ENCODE assay signal across 15 mouse cellular contexts in the genomic region with DNA sequence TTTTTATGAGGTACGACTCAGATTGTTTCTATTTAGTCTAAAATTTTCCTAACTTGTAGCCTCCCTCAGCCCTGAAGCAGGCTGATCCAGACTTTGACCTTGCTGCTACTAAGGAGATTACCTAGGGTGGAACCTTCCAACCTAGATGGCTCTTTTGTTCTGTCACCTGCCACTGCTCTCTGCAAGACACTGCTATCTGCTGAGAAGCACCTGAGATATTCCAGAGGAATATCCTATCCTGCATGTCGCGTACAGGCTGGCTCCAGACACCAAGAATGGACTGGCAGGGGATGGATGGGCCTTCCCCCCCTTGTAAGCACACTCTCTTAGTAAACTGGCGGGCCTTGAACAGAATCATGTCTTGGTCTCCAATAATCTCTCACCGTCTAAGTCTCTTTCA. TPM values are rescaled to one million over a fixed set of nuclear protein-coding genes. Genes with fewer than 3 reads are reported as not detected.
DNase-seq lines count a peak whose midpoint lies in the region; TF ChIP-seq lines count a peak whose summit lies in the region.
"Not testable (repeated sequence)": the region's sequence is repeated elsewhere in the genome, so short reads cannot be mapped to it uniquely, and the experiment has no call there.
"Had no signal": no experiment of that assay in that cellular context is flagged by ENCODE, and none has a peak within 500 bp of the region (broad histone marks: within the 10 kb centered on the region; RNA-seq: fewer than 3 reads in every experiment).

No protein-coding gene starts in this region.

- peak overlapping the region; percentile 70 for H3K9ac ChIP-seq in ES-E14 (ENCODE audit: insufficient read depth, low read depth, low read length, poor library complexity, severe bottlenecking)

- H3K36me3 ChIP-seq in E14TG2a.4 (ENCODE audit: insufficient read depth, low read length); ES-E14 (ENCODE audit: control insufficient read depth, insufficient read depth, low read length, poor library complexity, severe bottlenecking): not testable (repeated sequence)

- peak overlapping the region; percentile 87 for H3K27ac ChIP-seq in ES-E14 (ENCODE audit: insufficient read depth, low read depth, low read length, poor library complexity, severe bottlenecking)

- peaks cover 15% of the 10 kb centered on the region for H3K4me1 ChIP-seq in E14TG2a.4 (replicated peaks; ENCODE audit: low read depth, low read length)
- not testable (repeated sequence) for H3K4me1 ChIP-seq in ES-E14 (ENCODE audit: control insufficient read depth in 2 of 2, insufficient read depth in 2 of 2, low read length in 2 of 2, poor library complexity in 1 of 2)

- H3K27me3 ChIP-seq in E14TG2a.4 (ENCODE audit: insufficient read depth, low read length): not testable (repeated sequence)

- TF ChIP-seq CTCF in E14TG2a.4 (conservative IDR thresholded peaks at IDR 0.05; ENCODE audit: low read length): not testable (repeated sequence)

- in situ Hi-C loops in ES-E14 (cut with MboI; ENCODE audit: low sequenced_read_pairs in 2 of 2, unreplicated experiment in 2 of 2): not testable (repeated sequence)

- DNase-seq in ES-CJ7 (ENCODE audit: low read depth, low spot score) (peak; percentile 56), R1 (ENCODE audit: low read depth, low spot score) (peak; percentile 66), ZHBTc4 (ENCODE audit: low read depth, low spot score) (peak; percentile 59)
- not testable (repeated sequence) for DNase-seq in ES-E14 (ENCODE audit: low read depth, low spot score)

- not testable (repeated sequence) for H3K9me3 ChIP-seq in E14TG2a.4 (ENCODE audit: low read length); ES-E14 (ENCODE audit: control insufficient read depth, insufficient read depth, low read depth, low read length)

- H3K4me3 ChIP-seq in E14TG2a.4 (replicated peaks; ENCODE audit: low read length): peak overlapping the region; percentile 78
- H3K4me3 ChIP-seq in ES-E14 (ENCODE audit: insufficient read depth in 1 of 2, low read depth in 1 of 2, low read length in 2 of 2, poor library complexity in 1 of 2, severe bottlenecking in 1 of 2): peak overlapping the region; percentile 61 to 66

RNA-seq across cellular contexts. Expression of gene Nlrp9c, which starts 16.8 kb away (rescaled TPM):
- total RNA-seq in ES-E14 (2012; rRNA removed): 0.13 and 0.53 TPM in 2 replicates
- total RNA-seq: adrenal gland, adult 18-20 months; adrenal gland, adult 2 months; adrenal gland, adult 8-10 months; adrenal gland, postnatal 10 days; adrenal gland, postnatal 14 days; adrenal gland, postnatal 25 days; adrenal gland, postnatal 36 days; adrenal gland, postnatal 4 days; CH12.LX; MEL had no signal

RNA-seq across cellular contexts. Expression of gene Nlrp4a, which starts 48.2 kb away (rescaled TPM):
- total RNA-seq in ES-E14 (2012; rRNA removed): 1.8 and 3.3 TPM in 2 replicates
- total RNA-seq: adrenal gland, adult 18-20 months; adrenal gland, adult 2 months; adrenal gland, adult 8-10 months; adrenal gland, postnatal 10 days; adrenal gland, postnatal 14 days; adrenal gland, postnatal 25 days; adrenal gland, postnatal 36 days; adrenal gland, postnatal 4 days; CH12.LX; MEL had no signal
